Mouse (Mus musculus): Measurements from ENCODE around the gene Eef1akmt3. TPM values are rescaled to one million over a fixed set of nuclear protein-coding genes. Genes with fewer than 3 reads are reported as not detected.
A peak's percentile ranks its signal among the peaks of the same experiment; 100 is the strongest.

Gene Eef1akmt3
- polyA plus RNA-seq, 1 experiment, result 0.38 TPM

- peak overlapping the region; percentile 88 for H3K4me3 ChIP-seq (replicated peaks; ENCODE audit: extremely low read depth, low read depth, low read length)
- 0 out of 2 replicates have a peak, but pooled peaks cover 3% of the 10 kb centered on the region for H3K4me1 ChIP-seq (ENCODE audit: control insufficient read depth, insufficient read depth, low read length)
- 1% methylated on average over 44 of the region's 44 CpGs for whole genome bisulfite sequencing
- no peak for TF ChIP-seq CTCF (IDR thresholded peaks at IDR 0.05; ENCODE audit: insufficient read depth, low read length)
- TF ChIP-seq POLR2A (IDR thresholded peaks at IDR 0.05; ENCODE audit: borderline replicate concordance, extremely low read depth, low read depth, low read length), result no peak
- peak; percentile 91 for DNase-seq
Observed at GRCm38 (mm10) chr10:127041774-127042338, 543 bp upstream of the Eef1akmt3 start.

- peak overlapping the region; percentile 79 for H3K4me3 ChIP-seq (replicated peaks; ENCODE audit: extremely low read depth, low read depth, low read length)
- WGBS, result 3% methylated on average over 20 of the region's 20 CpGs
- no peak for DNase-seq
- TF ChIP-seq POLR2A (IDR thresholded peaks at IDR 0.05; ENCODE audit: borderline replicate concordance, extremely low read depth, low read depth, low read length) (no peak), CTCF (IDR thresholded peaks at IDR 0.05; ENCODE audit: insufficient read depth, low read length) (no peak)
- 0 out of 2 replicates have a peak, but pooled peaks cover 3% of the 10 kb centered on the region for H3K4me1 ChIP-seq (ENCODE audit: control insufficient read depth, insufficient read depth, low read length)
Observed at GRCm38 (mm10) chr10:127040569-127041214, 621 bp downstream of the Eef1akmt3 start.

GRCm38 (mm10) chr10:127037641-127038040, 3.7 kb downstream of the Eef1akmt3 start:
- no peak for DNase-seq
- no peak for TF ChIP-seq CTCF (IDR thresholded peaks at IDR 0.05; ENCODE audit: insufficient read depth, low read length)
- TF ChIP-seq POLR2A (IDR thresholded peaks at IDR 0.05; ENCODE audit: borderline replicate concordance, extremely low read depth, low read depth, low read length), result no peak
- 73% methylated on average over 12 of the region's 12 CpGs for WGBS
- Histone ChIP-seq H3K4me3 (replicated peaks; ENCODE audit: extremely low read depth, low read depth, low read length) (no peak overlapping the region), H3K4me1 (ENCODE audit: control insufficient read depth, insufficient read depth, low read length) (0 out of 2 replicates have a peak, but pooled peaks cover 3% of the 10 kb centered on the region)

GRCm38 (mm10) chr10:127036273-127036672, 5.0 kb downstream of the Eef1akmt3 start:
- TF ChIP-seq CTCF (IDR thresholded peaks at IDR 0.05; ENCODE audit: insufficient read depth, low read length) (no peak), POLR2A (IDR thresholded peaks at IDR 0.05; ENCODE audit: borderline replicate concordance, extremely low read depth, low read depth, low read length) (no peak)
- WGBS, result 80% methylated on average over 12 of the region's 12 CpGs
- H3K4me1 ChIP-seq (ENCODE audit: control insufficient read depth, insufficient read depth, low read length), result 0 out of 2 replicates have a peak, but pooled peaks cover 3% of the 10 kb centered on the region
- no peak for DNase-seq
- H3K4me3 ChIP-seq (replicated peaks; ENCODE audit: extremely low read depth, low read depth, low read length), result no peak overlapping the region

GRCm38 (mm10) chr10:127033301-127033741, 8.0 kb downstream of the Eef1akmt3 start:
- 77% methylated on average over 8 of the region's 8 CpGs for WGBS
- Histone ChIP-seq H3K4me1 (ENCODE audit: control insufficient read depth, insufficient read depth, low read length) (peaks cover 3% of the 10 kb centered on the region; the same call in 1 of the 2 replicates), H3K4me3 (replicated peaks; ENCODE audit: extremely low read depth, low read depth, low read length) (no peak overlapping the region)
- no peak for DNase-seq
- TF ChIP-seq POLR2A (IDR thresholded peaks at IDR 0.05; ENCODE audit: borderline replicate concordance, extremely low read depth, low read depth, low read length) (no peak), CTCF (IDR thresholded peaks at IDR 0.05; ENCODE audit: insufficient read depth, low read length) (no peak)

GRCm38 (mm10) chr10:127030336-127031296, 10.7 kb downstream of the Eef1akmt3 start, which contains the start of gene Tsfm:
Gene Tsfm, minus strand, starts transcription at chr10:127030840.
- H3K4me1 ChIP-seq (ENCODE audit: control insufficient read depth, insufficient read depth, low read length), result peaks cover 3% of the 10 kb centered on the region; the same call in 1 of the 2 replicates
- WGBS, result 4% methylated on average over 56 of the region's 56 CpGs
- H3K4me3 ChIP-seq (replicated peaks; ENCODE audit: extremely low read depth, low read depth, low read length), result peak within 1 kb of the TSS; percentile 96
- peak; percentile 94 for TF ChIP-seq CTCF (IDR thresholded peaks at IDR 0.05; ENCODE audit: insufficient read depth, low read length)
- peak; percentile 55; the same call in 1 of the 2 replicates for TF ChIP-seq POLR2A (IDR thresholded peaks at IDR 0.05; ENCODE audit: borderline replicate concordance, extremely low read depth, low read depth, low read length)
- peak; percentile 90 for DNase-seq

- Histone ChIP-seq H3K4me1 (ENCODE audit: control insufficient read depth, insufficient read depth, low read length) (no peaks in the 10 kb centered on the region), H3K4me3 (replicated peaks; ENCODE audit: extremely low read depth, low read depth, low read length) (no peak overlapping the region)
- TF ChIP-seq POLR2A (IDR thresholded peaks at IDR 0.05; ENCODE audit: borderline replicate concordance, extremely low read depth, low read depth, low read length) (no peak), CTCF (IDR thresholded peaks at IDR 0.05; ENCODE audit: insufficient read depth, low read length) (no peak)
- DNase-seq, result no peak
- 76% methylated on average over 16 of the region's 16 CpGs for WGBS
Observed at GRCm38 (mm10) chr10:127018422-127018821, 22.9 kb downstream of the Eef1akmt3 start.

- Histone ChIP-seq H3K4me1 (ENCODE audit: control insufficient read depth, insufficient read depth, low read length) (no peaks in the 10 kb centered on the region), H3K4me3 (replicated peaks; ENCODE audit: extremely low read depth, low read depth, low read length) (no peak overlapping the region)
- 37% methylated on average over 2 of the region's 2 CpGs for WGBS
- TF ChIP-seq CTCF (IDR thresholded peaks at IDR 0.05; ENCODE audit: insufficient read depth, low read length), result no peak
- TF ChIP-seq POLR2A (IDR thresholded peaks at IDR 0.05; ENCODE audit: borderline replicate concordance, extremely low read depth, low read depth, low read length), result no peak
- no peak for DNase-seq
Observed at GRCm38 (mm10) chr10:127017071-127017470, 24.2 kb downstream of the Eef1akmt3 start.

- no peak for DNase-seq
- WGBS, result 55% methylated on average over 5 of the region's 5 CpGs
Observed at GRCm38 (mm10) chr10:127016488-127016887, 24.8 kb downstream of the Eef1akmt3 start.

More at GRCm38 (mm10) chr10:127016488-127016887, 24.8 kb downstream of the Eef1akmt3 start:
- no peaks in the 10 kb centered on the region for H3K4me1 ChIP-seq (ENCODE audit: control insufficient read depth, insufficient read depth, low read length)
- H3K4me3 ChIP-seq (replicated peaks; ENCODE audit: extremely low read depth, low read depth, low read length), result no peak overlapping the region
- TF ChIP-seq CTCF (IDR thresholded peaks at IDR 0.05; ENCODE audit: insufficient read depth, low read length), result peak; percentile 25; the same call in 1 of the 2 replicates
- TF ChIP-seq POLR2A (IDR thresholded peaks at IDR 0.05; ENCODE audit: borderline replicate concordance, extremely low read depth, low read depth, low read length), result no peak

Data from lung, adult 2 months (tissue).